Mouse (Mus musculus): ENCODE results near the gene Prkn.

- TF ChIP-seq EP300 (IDR thresholded peaks at IDR 0.05; ENCODE audit: insufficient read depth, low read depth, low read length) (no peak), CTCF (IDR thresholded peaks at IDR 0.05) (no peak), POLR2A (IDR thresholded peaks at IDR 0.05; ENCODE audit: insufficient read depth, low read depth, low read length) (no peak)
These were observed 557.5 kb downstream of the Prkn start for GRCm38 (mm10) chr17:11397678-11398077.
